Mouse (Mus musculus) liver, embryonic 14.5 days (tissue): ENCODE results near the gene Pdia5. TPM values are rescaled to one million over a fixed set of nuclear protein-coding genes. Genes with fewer than 3 reads are reported as not detected.

Experiments
- ATAC-seq: fragments of 200-750 bp; cut with Nextera tagmentation; 2 replicates; pipeline ENCODE4 v1.8.0; 2017; ENCODE audit warnings: moderate number of reproducible peaks, mild to moderate bottlenecking, moderate library complexity; ENCODE audit not compliant: insufficient read depth
- DNase-seq, 3 experiments: peaks; one replicate each; pipeline ENCODE4 v3.0.0-alpha.2; 2012 to 2013; ENCODE audit warnings: low read depth in 3 of 3, low spot score in 3 of 3
- H3K27ac ChIP-seq: fragments of 300-500 bp; sonication (generic); 2 replicates; pipeline ENCODE4 v1.5.1; 2014; ENCODE audit warnings: moderate library complexity, mild to moderate bottlenecking, control low read depth, inconsistent platforms
- H3K27me3 ChIP-seq: fragments of 300-500 bp; sonication (generic); 2 replicates; pipeline ENCODE4 v1.6.1; 2014; ENCODE audit warnings: mild to moderate bottlenecking, low read length, moderate library complexity; ENCODE audit not compliant: control insufficient read depth, insufficient read depth
- H3K36me3 ChIP-seq: fragments of 300-500 bp; sonication (generic); replicated peaks from 2 replicates; pipeline ENCODE4 v1.6.1; 2014; ENCODE audit warnings: low read depth; ENCODE audit not compliant: control insufficient read depth, insufficient read depth
- H3K4me1 ChIP-seq, 2 experiments: fragments of 200-500 bp in 1 of 2; fragments of 300-500 bp in 1 of 2; sonication (generic) in 1 of 2; replicated peaks; 2 replicates each; pipeline ENCODE4 v1.6.1; 2012 to 2014; ENCODE audit warnings: antibody characterized with exemption in 1 of 2, inconsistent platforms in 1 of 2, low read length in 1 of 2; ENCODE audit not compliant: control insufficient read depth in 2 of 2, insufficient read depth in 2 of 2
- H3K4me2 ChIP-seq: fragments of 300-500 bp; sonication (generic); 2 replicates; pipeline ENCODE4 v1.6.1; 2014; ENCODE audit warnings: low read depth, mild to moderate bottlenecking, control low read depth, moderate library complexity
- H3K4me3 ChIP-seq, 2 experiments: fragments of 200-500 bp in 1 of 2; fragments of 300-500 bp in 1 of 2; sonication (generic) in 1 of 2; 2 replicates each; pipeline ENCODE4 v1.5.1; 2012 to 2014; ENCODE audit warnings: low read depth in 2 of 2, low read length in 2 of 2, mild to moderate bottlenecking in 2 of 2, control low read depth in 1 of 2, inconsistent platforms in 1 of 2, moderate library complexity in 1 of 2; ENCODE audit not compliant: insufficient read depth in 1 of 2
- H3K9ac ChIP-seq: fragments of 300-500 bp; sonication (generic); replicated peaks from 2 replicates; pipeline ENCODE4 v1.6.1; 2014; ENCODE audit warnings: mild to moderate bottlenecking, control low read depth, moderate library complexity
- H3K9me3 ChIP-seq: fragments of 300-500 bp; sonication (generic); 2 replicates; pipeline ENCODE4 v1.6.1; 2016; ENCODE audit warnings: low read length, mixed read lengths; ENCODE audit not compliant: control insufficient read depth
- CTCF ChIP-seq: IDR thresholded peaks from 2 replicates; pipeline ENCODE4 v1.5.1; 2016; ENCODE audit warnings: antibody characterized with exemption, low read depth, control low read depth
- EP300 ChIP-seq: IDR thresholded peaks from 2 replicates; pipeline ENCODE4 v1.6.1; 2016; ENCODE audit warnings: antibody characterized with exemption, low read depth
- WGBS: fragments of 180-500 bp; shearing (Covaris S2); extraction: QIAGEN DNeasy Blood & Tissue Kit; methylation state at CpG from one replicate; pipeline ENCODE4 v1.1.7; 2014; ENCODE audit not compliant: insufficient replicate concordance; 5-methylcytosine and 5-hydroxymethylcytosine counted together
- polyA plus RNA-seq, 2 experiments: library from polyadenylated mRNA; depleted of rRNA in 1 of 2; stranded (reverse) in 1 of 2; unstranded in 1 of 2; fragments of >200 nt; fragmentation: Nextera tagmentation in 1 of 2; extraction: Ambion mirVana in 1 of 2; gene quantifications; 2 replicates each; pipeline versions ENCODE4 v1.2.1 to v1.2.3; 2012 to 2014

Gene Pdia5
- polyA plus RNA-seq, 2 experiments: 25.8 to 32.9 TPM

DNA sequence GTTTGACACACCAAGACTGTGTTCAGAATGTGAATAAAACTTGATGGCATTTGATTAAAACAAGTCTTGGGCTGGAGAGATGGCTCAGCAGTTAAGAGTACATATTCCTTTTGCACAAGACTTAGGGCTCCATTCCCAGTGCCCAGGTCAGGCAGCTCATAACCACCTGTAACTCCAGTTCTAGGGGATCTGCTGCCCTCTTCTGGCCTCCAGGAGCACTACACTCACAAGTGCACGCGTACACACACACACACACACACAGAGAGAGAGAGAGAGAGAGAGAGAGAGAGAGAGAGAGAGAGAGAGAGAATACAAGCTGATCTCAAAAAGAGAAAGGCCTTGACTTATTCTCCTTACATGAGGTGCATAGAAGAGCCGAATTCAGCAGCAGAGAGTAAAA lies 9.7 kb upstream of the Pdia5 start:
- WGBS: 57% methylated on average over 3 of the region's 3 CpGs
- Histone ChIP-seq H3K9ac (no peak overlapping the region), H3K4me2 (no peak overlapping the region), H3K27ac (no peak overlapping the region), H3K27me3 (no peaks in the 10 kb centered on the region), H3K4me1 (no peaks in the 10 kb centered on the region), H3K4me3 (no peak overlapping the region), H3K9me3 (no peaks in the 10 kb centered on the region), H3K36me3 (no peaks in the 10 kb centered on the region)
- DNase-seq: no peak
- no peak for ATAC-seq
- TF ChIP-seq CTCF (no peak; the same call in 1 of the 2 replicates), EP300 (no peak)

DNA sequence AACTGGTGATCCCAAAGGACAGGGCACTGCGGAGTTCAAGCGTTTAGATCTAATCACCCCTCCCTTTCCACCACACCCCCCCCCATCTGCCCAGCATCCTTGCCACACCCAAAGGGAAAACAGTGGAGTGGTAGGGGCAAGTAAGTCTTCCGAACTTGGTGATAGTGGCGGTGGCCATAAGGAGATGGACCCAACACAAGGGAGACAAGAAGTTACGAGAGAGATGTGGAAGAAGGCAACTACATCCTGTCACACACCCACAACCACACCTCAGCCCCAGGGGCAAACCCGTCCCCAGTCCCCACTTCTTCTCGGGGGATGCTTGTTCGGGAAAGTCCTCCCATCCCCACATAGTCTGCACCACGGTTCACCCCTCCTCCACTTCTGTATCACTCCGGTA lies 880 bp downstream of the Pdia5 start:
- peaks cover 6% of the 10 kb centered on the region for H3K27me3 ChIP-seq
- H3K9me3 ChIP-seq: no peaks in the 10 kb centered on the region
- no peak for DNase-seq
- peak overlapping the region; percentile 64 for H3K4me2 ChIP-seq
- no peaks in the 10 kb centered on the region for H3K36me3 ChIP-seq
- 8% methylated on average over 10 of the region's 10 CpGs for WGBS
- no peak overlapping the region for H3K27ac ChIP-seq
- peaks cover 0 to 10% of the 10 kb centered on the region in 2 experiments; a peak in 2 of 4 replicates for H3K4me1 ChIP-seq
- TF ChIP-seq CTCF (no peak), EP300 (no peak)
- H3K9ac ChIP-seq: no peak overlapping the region
- H3K4me3 ChIP-seq: peak overlapping the region; percentile 51 to 63
- ATAC-seq: no peak

DNA sequence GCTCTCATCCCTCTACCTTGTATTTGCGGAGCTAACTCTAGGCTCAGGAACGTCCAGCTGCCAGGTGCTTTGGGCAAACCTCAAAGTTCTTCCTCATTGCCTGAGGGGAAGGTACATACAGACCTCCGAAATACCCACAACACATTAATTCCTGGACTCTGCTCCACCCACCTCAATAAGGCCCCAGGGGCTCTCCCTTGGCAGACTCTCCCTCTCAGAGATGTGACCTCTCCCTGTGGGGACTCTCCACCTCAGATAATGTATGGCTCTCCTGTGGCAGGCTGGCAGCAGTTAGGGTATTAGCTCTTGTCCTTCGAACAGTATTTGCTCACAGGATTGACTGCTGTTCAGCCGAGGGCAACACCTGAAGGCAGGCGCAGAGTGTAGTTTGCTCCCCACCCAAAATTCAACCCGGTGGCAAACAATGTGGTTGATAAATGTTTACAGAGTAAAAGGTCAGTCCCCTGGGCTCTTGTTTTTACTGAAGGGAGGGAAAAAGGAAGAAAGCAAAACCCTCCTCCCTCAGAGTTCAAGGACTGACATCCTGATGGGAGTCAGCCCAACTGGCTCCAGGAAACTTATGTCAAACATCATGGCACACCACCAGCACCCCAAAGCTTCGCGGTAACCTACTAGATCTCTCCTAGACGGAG lies 1.5 kb downstream of the Pdia5 start:
- WGBS: 49% methylated on average over 10 of the region's 10 CpGs
- TF ChIP-seq CTCF (no peak), EP300 (no peak)
- Histone ChIP-seq H3K4me3 (peak overlapping the region; percentile 51 to 63; a peak in 3 of 4 replicates), H3K9me3 (no peaks in the 10 kb centered on the region), H3K36me3 (no peaks in the 10 kb centered on the region), H3K9ac (no peak overlapping the region), H3K4me2 (peak overlapping the region; percentile 64), H3K27me3 (peaks cover 6% of the 10 kb centered on the region), H3K27ac (no peak overlapping the region), H3K4me1 (peaks cover 0 to 15% of the 10 kb centered on the region in 2 experiments; a peak in 2 of 4 replicates)
- ATAC-seq (no peak), DNase-seq (peak in 2 of 3 experiments; percentile 35 to 36)

DNA sequence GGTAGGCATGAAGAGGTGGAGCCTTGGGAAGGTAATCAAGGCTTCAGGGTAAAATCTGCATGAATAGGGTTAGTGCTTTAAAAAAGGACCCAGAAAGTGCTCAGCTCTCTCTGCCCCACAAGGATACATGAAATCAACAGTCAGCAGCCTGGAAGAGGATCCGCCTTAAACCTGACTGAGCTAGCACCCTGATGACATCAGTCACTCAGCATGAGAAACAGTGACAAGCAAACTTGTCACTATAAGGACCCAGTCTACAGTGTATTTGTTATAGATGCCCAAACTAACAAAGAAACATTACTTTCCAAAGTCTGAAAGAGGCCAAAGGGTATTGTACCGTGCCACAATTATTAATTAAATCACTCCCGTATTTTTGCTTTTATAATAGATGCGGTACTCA lies 2.9 kb downstream of the Pdia5 start:
- peaks cover 0 to 15% of the 10 kb centered on the region in 2 experiments; a peak in 2 of 4 replicates for H3K4me1 ChIP-seq
- no peak overlapping the region for H3K4me3 ChIP-seq
- no peak overlapping the region for H3K9ac ChIP-seq
- no peaks in the 10 kb centered on the region for H3K9me3 ChIP-seq
- DNase-seq: no peak
- H3K27ac ChIP-seq: no peak overlapping the region
- peaks cover 6% of the 10 kb centered on the region for H3K27me3 ChIP-seq
- no peak for TF ChIP-seq EP300
- no peak for TF ChIP-seq CTCF
- H3K4me2 ChIP-seq: no peak overlapping the region; the same call in 1 of the 2 replicates
- WGBS: 82% methylated on average over 4 of the region's 4 CpGs
- no peak for ATAC-seq
- H3K36me3 ChIP-seq: no peaks in the 10 kb centered on the region

DNA sequence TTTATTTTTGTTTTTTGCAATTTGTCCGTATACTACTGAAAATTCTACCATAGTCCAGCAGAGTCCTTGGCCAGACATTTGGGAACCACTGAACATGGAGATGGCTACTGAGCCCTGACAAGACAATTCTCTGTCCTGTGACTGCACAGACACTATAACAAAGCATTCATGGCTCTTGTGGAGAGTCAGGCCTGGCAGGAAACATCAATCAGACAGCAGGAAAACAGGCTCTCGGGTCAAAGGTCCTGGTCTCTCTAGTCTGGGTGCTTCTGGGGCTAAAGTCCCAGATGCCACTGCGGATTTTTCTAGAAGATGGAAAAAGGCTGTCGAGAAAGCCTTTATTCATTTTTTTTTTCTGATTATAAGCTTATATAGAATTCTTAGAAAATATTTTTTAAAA lies 3.6 kb downstream of the Pdia5 start:
- no peak for TF ChIP-seq CTCF
- no peak for TF ChIP-seq EP300
- Histone ChIP-seq H3K27me3 (peaks cover 6% of the 10 kb centered on the region), H3K4me3 (no peak overlapping the region), H3K4me1 (peaks cover 0 to 15% of the 10 kb centered on the region in 2 experiments; a peak in 2 of 4 replicates), H3K36me3 (no peaks in the 10 kb centered on the region), H3K9me3 (no peaks in the 10 kb centered on the region), H3K27ac (no peak overlapping the region), H3K9ac (no peak overlapping the region), H3K4me2 (no peak overlapping the region)
- WGBS: 34% methylated on average over 4 of the region's 4 CpGs
- peak in 2 of 3 experiments; percentile 24 to 34 for DNase-seq
- no peak for ATAC-seq
